Mouse (Mus musculus) lung, postnatal 14 days (tissue): ENCODE data around the gene Kdsr.
"Not testable (repeated sequence)": the region's sequence is repeated elsewhere in the genome, so short reads cannot be mapped to it uniquely, and the experiment has no call there.

Experiments used
- DNase-seq: peaks from one replicate; pipeline ENCODE4 v3.0.0; 2021

The Kdsr gene

GRCm38 (mm10) chr1:106738092-106738491 lies 21.4 kb downstream of the Kdsr start:
- peak; percentile 25 for DNase-seq

- DNase-seq, result no peak
Observed at GRCm38 (mm10) chr1:106736211-106736610, 23.3 kb downstream of the Kdsr start.

GRCm38 (mm10) chr1:106735586-106735985 lies 23.9 kb downstream of the Kdsr start:
- DNase-seq, result peak; percentile 37

- DNase-seq, result no peak
Observed at GRCm38 (mm10) chr1:106722061-106722460, 37.5 kb downstream of the Kdsr start.

- not testable (repeated sequence) for DNase-seq
Observed at GRCm38 (mm10) chr1:106717736-106718135, 41.8 kb downstream of the Kdsr start.

- peak; percentile 85 for DNase-seq
Observed at GRCm38 (mm10) chr1:106717071-106717601, 42.4 kb downstream of the Kdsr start.

- DNase-seq, result no peak
Observed at GRCm38 (mm10) chr1:106716141-106716540, 43.4 kb downstream of the Kdsr start.

- no peak for DNase-seq
Observed at GRCm38 (mm10) chr1:106715111-106716083, 44.1 kb downstream of the Kdsr start.

- no peak for DNase-seq
Observed at GRCm38 (mm10) chr1:106714530-106714981, 45.0 kb downstream of the Kdsr start.

- DNase-seq, result peak; percentile 77
Observed at GRCm38 (mm10) chr1:106713621-106714529, 45.7 kb downstream of the Kdsr start, which contains the start of gene Bcl2. Bcl2 (minus strand) TSS chr1:106714274.

GRCm38 (mm10) chr1:106712330-106712729 lies 47.2 kb downstream of the Kdsr start:
- peak; percentile 64 for DNase-seq

- DNase-seq, result no peak
Observed at GRCm38 (mm10) chr1:106711356-106712125, 48.0 kb downstream of the Kdsr start.

GRCm38 (mm10) chr1:106710202-106710601 lies 49.3 kb downstream of the Kdsr start:
- no peak for DNase-seq

- DNase-seq, result no peak
Observed at GRCm38 (mm10) chr1:106707036-106707880, 52.3 kb downstream of the Kdsr start.

GRCm38 (mm10) chr1:106703183-106703582 lies 56.3 kb downstream of the Kdsr start:
- DNase-seq, result no peak

- DNase-seq, result no peak
Observed at GRCm38 (mm10) chr1:106702471-106703175, 56.9 kb downstream of the Kdsr start.

- DNase-seq, result no peak
Observed at GRCm38 (mm10) chr1:106700520-106701114, 58.9 kb downstream of the Kdsr start.

- DNase-seq, result no peak
Observed at GRCm38 (mm10) chr1:106696472-106696871, 63.1 kb downstream of the Kdsr start.

- DNase-seq, result no peak
Observed at GRCm38 (mm10) chr1:106695649-106696048, 63.9 kb downstream of the Kdsr start.

- peak; percentile 13 for DNase-seq
Observed at GRCm38 (mm10) chr1:106694316-106694715, 65.2 kb downstream of the Kdsr start.
